Mouse (Mus musculus) forebrain, embryonic 10.5 days (tissue): Measurements from ENCODE around the gene Fer1l4. TPM values are rescaled to one million over a fixed set of nuclear protein-coding genes. Genes with fewer than 3 reads are reported as not detected.

Experiments
- DNase-seq: peaks from one replicate; pipeline ENCODE4 v3.0.0-alpha.2; 2017; ENCODE audit warnings: low spot score; ENCODE audit errors: extremely low spot score
- H3K27ac ChIP-seq: fragments of 300-500 bp; sonication (generic); 2 replicates; pipeline ENCODE4 v1.5.1; 2016; ENCODE audit warnings: mild to moderate bottlenecking
- H3K27me3 ChIP-seq: fragments of 300-500 bp; sonication (generic); 2 replicates; pipeline ENCODE4 v1.6.1; 2016; ENCODE audit warnings: mild to moderate bottlenecking; ENCODE audit not compliant: poor library complexity, severe bottlenecking
- H3K36me3 ChIP-seq: fragments of 300-500 bp; sonication (generic); replicated peaks from 2 replicates; pipeline ENCODE4 v1.6.1; 2016; ENCODE audit warnings: mild to moderate bottlenecking, moderate library complexity
- H3K4me1 ChIP-seq: fragments of 300-500 bp; sonication (generic); 2 replicates; pipeline ENCODE4 v1.6.1; 2016
- H3K4me3 ChIP-seq: fragments of 300-500 bp; sonication (generic); 2 replicates; pipeline ENCODE4 v1.5.1; 2016; ENCODE audit warnings: mild to moderate bottlenecking, moderate library complexity
- H3K9me3 ChIP-seq: fragments of 300-500 bp; sonication (generic); 2 replicates; pipeline ENCODE4 v1.6.1; 2016; ENCODE audit warnings: mild to moderate bottlenecking, moderate library complexity
- WGBS: fragments of 180-500 bp; shearing (Covaris S2); methylation state at CpG from one replicate; pipeline ENCODE4 v1.1.7; 2016; 5-methylcytosine and 5-hydroxymethylcytosine counted together
- polyA plus RNA-seq: library from polyadenylated mRNA; unstranded; fragments of >200 nt; fragmentation: Nextera tagmentation; extraction: Ambion mirVana; gene quantifications from 2 replicates; pipeline ENCODE4 v1.2.1, GENCODE M21; 2016

Gene Fer1l4
- polyA plus RNA-seq, 1 experiment from 2014 or later: not detected

DNA sequence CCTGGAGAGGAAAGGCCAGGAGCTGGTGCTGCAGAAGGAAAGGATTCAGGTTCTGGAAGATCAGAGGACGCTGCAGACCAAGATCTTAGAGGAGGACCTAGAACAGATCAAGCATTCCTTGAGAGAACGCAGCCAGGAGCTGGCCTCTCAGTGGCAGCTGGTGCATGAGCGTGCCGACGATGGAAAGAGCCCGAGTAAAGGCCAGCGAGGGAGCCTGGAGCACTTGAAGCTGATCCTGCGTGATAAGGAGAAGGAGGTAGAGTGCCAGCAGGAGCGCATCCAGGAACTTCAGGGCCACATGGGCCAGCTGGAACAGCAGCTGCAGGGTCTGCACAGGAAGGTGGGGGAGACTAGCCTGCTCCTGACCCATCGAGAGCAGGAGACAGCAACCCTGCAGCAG is 61.6 kb downstream of the Fer1l4 start:
- H3K9me3 ChIP-seq: no peaks in the 10 kb centered on the region
- no peaks in the 10 kb centered on the region for H3K4me1 ChIP-seq
- 93% methylated on average over 10 of the region's 10 CpGs for WGBS
- no peaks in the 10 kb centered on the region for H3K27me3 ChIP-seq
- no peak overlapping the region for H3K4me3 ChIP-seq
- peaks cover 100% of the 10 kb centered on the region for H3K36me3 ChIP-seq
- H3K27ac ChIP-seq: no peak overlapping the region
- no peak for DNase-seq

DNA sequence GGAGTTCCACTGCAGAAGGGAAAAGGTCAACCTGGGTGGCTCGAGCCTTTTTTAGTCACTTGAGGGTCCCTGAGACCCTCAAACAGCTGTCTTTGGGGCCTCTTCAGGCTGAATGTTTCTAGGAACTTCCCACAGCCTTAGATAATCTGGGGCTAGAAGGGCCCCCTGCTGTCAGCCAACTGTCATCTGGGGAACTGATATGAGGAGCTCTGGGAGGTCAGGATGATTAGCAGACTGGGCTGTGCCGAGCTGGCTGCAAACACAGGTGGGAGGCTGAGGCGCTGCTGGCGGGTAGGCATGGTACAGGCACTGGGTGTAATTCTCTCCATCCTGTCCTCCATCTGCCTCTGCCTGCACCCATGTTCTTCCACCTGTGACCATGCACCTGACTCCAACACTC is 63.7 kb downstream of the Fer1l4 start:
- DNase-seq: no peak
- peaks cover 100% of the 10 kb centered on the region for H3K36me3 ChIP-seq
- H3K27ac ChIP-seq: peak overlapping the region; percentile 44; the same call in 1 of the 2 replicates
- whole genome bisulfite sequencing: 78% methylated on average over 4 of the region's 4 CpGs
- H3K27me3 ChIP-seq: no peaks in the 10 kb centered on the region
- H3K9me3 ChIP-seq: no peaks in the 10 kb centered on the region
- no peaks in the 10 kb centered on the region for H3K4me1 ChIP-seq
- 0 out of 2 replicates have a peak overlapping the region, but pooled peaks have one; percentile 7 for H3K4me3 ChIP-seq

- H3K4me3 ChIP-seq: no peak overlapping the region
Measured at GRCm38 (mm10) chr2:155987131-155987530, 65.6 kb downstream of the Fer1l4 start.

DNA sequence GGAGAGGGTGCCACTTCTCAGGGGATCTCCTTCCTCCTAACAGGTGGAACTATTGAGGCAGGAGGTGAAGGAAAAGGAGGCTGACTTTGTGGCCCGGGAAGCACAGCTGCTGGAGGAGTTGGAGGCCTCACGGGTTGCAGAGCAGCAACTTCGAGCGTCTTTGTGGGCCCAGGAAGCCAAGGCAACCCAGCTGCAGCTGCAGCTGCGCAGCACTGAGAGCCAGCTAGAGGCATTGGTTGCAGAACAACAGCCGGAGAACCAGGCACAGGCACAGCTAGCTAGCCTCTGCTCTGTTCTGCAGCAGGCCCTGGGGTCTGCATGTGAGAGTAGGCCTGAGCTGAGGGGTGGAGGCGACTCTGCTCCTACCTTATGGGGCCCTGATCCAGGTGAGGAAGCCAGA is 67.0 kb downstream of the Fer1l4 start:
- no peaks in the 10 kb centered on the region for H3K4me1 ChIP-seq
- WGBS: 95% methylated on average over 7 of the region's 7 CpGs
- no peaks in the 10 kb centered on the region for H3K27me3 ChIP-seq
- H3K9me3 ChIP-seq: no peaks in the 10 kb centered on the region
- peaks cover 100% of the 10 kb centered on the region for H3K36me3 ChIP-seq
- no peak for DNase-seq
- no peak overlapping the region for H3K27ac ChIP-seq
- H3K4me3 ChIP-seq: no peak overlapping the region

More at GRCm38 (mm10) chr2:155987131-155987530, 65.6 kb downstream of the Fer1l4 start:
- Histone ChIP-seq H3K27ac (no peak overlapping the region), H3K4me1 (no peaks in the 10 kb centered on the region), H3K36me3 (peaks cover 100% of the 10 kb centered on the region), H3K9me3 (no peaks in the 10 kb centered on the region), H3K27me3 (no peaks in the 10 kb centered on the region)
- no peak for DNase-seq
- 96% methylated on average over 6 of the region's 6 CpGs for WGBS

- DNase-seq: no peak
- Histone ChIP-seq H3K4me1 (no peaks in the 10 kb centered on the region), H3K36me3 (peaks cover 100% of the 10 kb centered on the region), H3K9me3 (no peaks in the 10 kb centered on the region), H3K27ac (no peak overlapping the region), H3K4me3 (no peak overlapping the region), H3K27me3 (no peaks in the 10 kb centered on the region)
- WGBS: 87% methylated on average over 5 of the region's 5 CpGs
Measured at GRCm38 (mm10) chr2:155979328-155979991, 73.3 kb downstream of the Fer1l4 start.

- Histone ChIP-seq H3K36me3 (peaks cover 96% of the 10 kb centered on the region), H3K27ac (no peak overlapping the region), H3K4me3 (no peak overlapping the region), H3K9me3 (no peaks in the 10 kb centered on the region), H3K27me3 (no peaks in the 10 kb centered on the region), H3K4me1 (no peaks in the 10 kb centered on the region)
- no peak for DNase-seq
- 85% methylated on average over 14 of the region's 14 CpGs for WGBS
Measured at GRCm38 (mm10) chr2:155974087-155974731, 78.5 kb downstream of the Fer1l4 start.

- 88% methylated on average over 6 of the region's 6 CpGs for WGBS
- no peak overlapping the region for H3K4me3 ChIP-seq
- DNase-seq: no peak
- no peaks in the 10 kb centered on the region for H3K27me3 ChIP-seq
- no peak overlapping the region for H3K27ac ChIP-seq
- H3K4me1 ChIP-seq: no peaks in the 10 kb centered on the region
- no peaks in the 10 kb centered on the region for H3K9me3 ChIP-seq
- peaks cover 96% of the 10 kb centered on the region for H3K36me3 ChIP-seq
Measured at GRCm38 (mm10) chr2:155973348-155973747, 79.4 kb downstream of the Fer1l4 start.

Other genes starting within 250 kb of the Fer1l4 start
- 5.9 and 6.8 TPM in 2 replicates for gene BC029722, start 233.5 kb downstream of the Fer1l4 start, polyA plus RNA-seq
- gene Eif6, start 226.0 kb downstream of the Fer1l4 start, polyA plus RNA-seq: 241 and 249 TPM in 2 replicates
- gene Fam83c, start 218.1 kb downstream of the Fer1l4 start, polyA plus RNA-seq: 0.26 and 0.29 TPM in 2 replicates
- gene Uqcc1, start 122.6 kb downstream of the Fer1l4 start, polyA plus RNA-seq: 78.4 and 82.2 TPM in 2 replicates
- not detected in 2 replicates for gene Gm15557, start 112.2 kb downstream of the Fer1l4 start, polyA plus RNA-seq
- 0.27 and 0.88 TPM in 2 replicates for gene Gdf5, start 107.6 kb downstream of the Fer1l4 start, polyA plus RNA-seq
- gene Cep250, start 96.5 kb downstream of the Fer1l4 start, polyA plus RNA-seq: 28.8 and 28.9 TPM in 2 replicates
- gene 6430550D23Rik, start 45.0 kb downstream of the Fer1l4 start, polyA plus RNA-seq: 1.4 and 2.1 TPM in 2 replicates
- 194 and 199 TPM in 2 replicates for gene Ergic3, start 44.9 kb downstream of the Fer1l4 start, polyA plus RNA-seq
- gene Spag4, start 12.2 kb upstream of the Fer1l4 start, polyA plus RNA-seq: 4.1 TPM in 2 replicates
- 63.3 and 73.3 TPM in 2 replicates for gene Cpne1, start 59.0 kb upstream of the Fer1l4 start, polyA plus RNA-seq
- gene Rbm12, start 59.0 kb upstream of the Fer1l4 start, polyA plus RNA-seq: 47.5 and 50.4 TPM in 2 replicates
- 20.7 TPM in 2 replicates for gene Gm28036, start 74.1 kb upstream of the Fer1l4 start, polyA plus RNA-seq
- gene Romo1, start 91.1 kb upstream of the Fer1l4 start, polyA plus RNA-seq: 379 and 398 TPM in 2 replicates
- 41.7 and 45.2 TPM in 2 replicates for gene Nfs1, start 91.2 kb upstream of the Fer1l4 start, polyA plus RNA-seq
- gene Rbm39, start 127.3 kb upstream of the Fer1l4 start, polyA plus RNA-seq: 542 and 576 TPM in 2 replicates
- 71.6 and 77.4 TPM in 2 replicates for gene Phf20, start 143.5 kb upstream of the Fer1l4 start, polyA plus RNA-seq